Mouse (Mus musculus) adrenal gland, adult 8-10 months (tissue): Measurements from ENCODE around the gene Ggcx. TPM values are rescaled to one million over a fixed set of nuclear protein-coding genes. Genes with fewer than 3 reads are reported as not detected.
"Not testable (repeated sequence)": the region's sequence is repeated elsewhere in the genome, so short reads cannot be mapped to it uniquely, and the experiment has no call there.

Experiments
- DNase-seq: peaks from one replicate; pipeline ENCODE4 v3.0.0; 2022
- total RNA-seq, 4 experiments: library from RNA; stranded (reverse); gene quantifications; 2 replicates each; pipeline ENCODE4 v1.2.4; 2022

The Ggcx gene
- total RNA-seq, 4 experiments from 2014 or later: 58.6 to 91.3 (median 75.3) TPM

DNA sequence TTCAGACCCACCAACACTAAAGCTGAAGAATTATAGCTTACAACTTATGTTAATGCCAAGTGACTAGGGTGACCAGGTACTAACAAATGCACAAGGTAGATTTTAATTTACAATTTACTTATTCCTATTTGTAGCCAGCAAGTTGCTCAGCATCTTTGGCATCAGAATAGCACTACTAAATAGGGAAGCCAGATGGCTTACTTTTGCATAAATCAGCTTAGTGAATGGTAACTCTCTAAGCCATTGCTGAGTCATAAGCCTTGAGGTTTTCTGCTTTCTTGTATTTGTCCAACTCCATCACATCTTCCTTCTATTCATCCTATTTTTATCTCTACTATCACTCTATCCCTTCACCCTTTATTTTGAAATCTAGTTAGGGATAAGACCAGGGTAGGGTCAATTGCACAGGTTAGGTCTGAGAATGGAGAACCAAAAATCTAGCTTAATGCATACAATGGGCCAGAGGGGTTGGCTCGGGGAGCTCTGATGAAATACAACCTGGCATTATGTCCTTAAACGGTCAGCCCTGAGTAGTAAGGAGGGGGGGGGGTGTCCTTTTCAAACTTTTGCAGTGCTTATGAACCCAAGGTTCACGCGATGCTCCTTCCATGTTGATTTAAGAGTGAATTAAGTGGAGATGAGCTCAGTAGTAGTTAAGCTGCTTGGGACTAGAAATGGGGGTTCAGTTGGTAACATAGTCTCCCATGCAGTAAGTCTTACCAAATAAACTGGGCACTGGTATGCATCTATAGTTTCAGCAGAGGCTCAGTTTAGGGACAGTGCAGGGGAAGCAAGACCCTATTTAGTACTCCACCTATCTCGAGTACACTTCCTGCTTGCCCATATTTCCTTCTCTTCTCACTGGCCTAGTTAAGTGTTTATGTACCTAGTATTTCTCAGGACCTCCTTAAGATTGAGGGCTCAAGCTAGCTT, 17.1 kb downstream of the Ggcx start:
- DNase-seq: no peak

DNA sequence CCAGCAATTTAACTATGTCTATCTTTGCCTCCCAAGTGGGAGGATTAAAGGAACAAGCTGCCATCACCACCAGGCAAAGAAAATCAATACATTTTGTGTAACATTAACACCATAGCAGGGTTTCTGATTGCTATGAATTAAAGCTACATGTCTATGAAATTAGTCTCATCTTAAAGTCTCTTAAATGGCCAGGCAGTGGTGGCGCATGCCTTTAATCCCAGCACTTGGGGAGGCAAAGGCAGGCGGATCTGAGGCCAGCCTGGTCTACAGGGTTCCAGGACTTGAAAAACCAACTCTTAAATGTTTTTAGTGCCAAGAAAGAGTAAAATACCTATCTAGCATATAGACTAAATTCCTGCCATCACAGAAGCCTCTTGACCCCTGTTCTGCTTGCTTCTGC, 18.0 kb downstream of the Ggcx start:
- no peak for DNase-seq

DNA sequence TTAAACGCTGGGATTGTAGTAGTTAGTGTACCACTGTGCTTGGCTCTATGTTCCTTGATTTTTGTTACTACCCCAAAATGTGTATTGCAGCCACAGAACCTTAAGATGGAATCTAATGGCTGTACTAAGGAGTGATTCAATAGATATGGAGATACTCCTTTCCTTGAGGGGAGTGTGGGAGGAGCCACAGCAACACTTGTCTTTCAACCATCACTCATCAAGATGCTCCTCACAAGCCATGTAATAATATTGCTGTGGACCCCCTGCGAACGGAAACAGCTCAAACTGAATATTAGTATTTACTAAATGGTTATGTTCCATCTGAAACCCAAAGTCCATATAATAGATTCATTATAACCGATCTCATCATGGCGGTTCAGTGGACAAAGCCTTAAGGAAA, 24.1 kb downstream of the Ggcx start:
- no peak for DNase-seq

DNA sequence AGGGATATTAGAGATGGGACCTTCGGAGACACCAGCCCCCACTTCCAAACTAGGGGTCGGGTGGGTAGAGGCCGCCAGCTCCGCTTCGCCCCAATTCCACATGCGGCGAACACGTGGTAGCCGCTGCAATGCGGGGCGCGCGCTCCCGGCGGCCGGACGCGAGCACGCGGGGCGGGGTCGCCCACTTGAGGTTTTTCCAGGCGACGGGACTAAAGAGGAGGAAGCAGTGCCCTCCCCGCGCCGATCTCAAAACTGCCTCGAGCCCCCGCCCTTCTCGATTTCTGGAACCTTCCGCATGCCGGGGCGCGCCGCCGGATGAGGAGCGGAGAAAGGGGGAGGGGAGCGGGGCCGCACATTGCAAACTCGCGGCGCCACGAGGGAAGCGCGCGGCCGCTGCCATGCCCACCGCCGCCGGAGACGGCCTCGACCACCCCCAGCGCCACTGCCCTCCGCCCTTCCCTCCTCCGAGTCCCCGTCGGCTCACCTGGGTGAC, 24.8 kb downstream of the Ggcx start:
- DNase-seq: peak; percentile 90

DNA sequence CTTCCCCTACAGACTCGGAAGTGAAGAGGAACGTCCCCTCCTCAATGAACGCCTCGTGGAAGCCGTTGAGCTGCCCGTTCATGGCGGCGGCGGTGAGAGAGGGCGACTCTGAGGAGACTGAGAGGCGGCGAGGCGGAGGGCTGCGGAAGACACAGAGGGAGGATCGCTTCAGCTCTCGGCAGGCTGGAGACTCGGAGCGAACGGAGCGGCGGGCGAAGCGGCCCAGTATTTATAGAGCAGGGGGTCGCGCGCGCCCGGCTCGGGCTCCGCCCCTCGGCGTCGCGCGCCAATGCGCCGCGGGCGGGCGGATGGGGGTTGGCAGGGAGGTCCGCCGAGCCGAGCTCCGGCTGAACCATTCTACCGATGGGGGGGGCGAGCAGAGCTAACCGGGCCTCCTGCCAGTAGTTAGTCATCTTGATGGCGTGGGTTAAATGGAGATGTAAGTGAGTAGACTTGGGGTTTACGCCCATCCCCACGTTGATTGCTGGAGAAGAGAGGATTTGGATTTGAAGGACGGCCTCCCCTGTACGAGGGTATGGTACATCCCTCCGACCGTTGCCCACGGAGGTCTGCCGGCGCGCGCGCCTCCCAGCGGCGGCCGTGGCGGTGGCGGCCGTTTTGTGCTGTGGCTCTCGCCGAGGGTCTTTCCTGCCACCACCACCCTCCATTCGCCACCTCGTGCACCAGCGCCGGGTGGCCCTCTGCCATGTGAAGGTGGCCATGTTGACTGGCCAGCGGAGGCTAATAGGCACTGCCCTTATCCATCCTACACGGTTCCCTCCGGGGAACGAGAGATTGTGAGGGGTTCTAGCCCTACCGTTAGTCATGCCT, 25.5 kb downstream of the Ggcx start, which contains the start of gene Mat2a:
Mat2a (minus strand) TSS at position 204 of the 831 bp plus-strand sequence.
- peak; percentile 93 for DNase-seq

DNA sequence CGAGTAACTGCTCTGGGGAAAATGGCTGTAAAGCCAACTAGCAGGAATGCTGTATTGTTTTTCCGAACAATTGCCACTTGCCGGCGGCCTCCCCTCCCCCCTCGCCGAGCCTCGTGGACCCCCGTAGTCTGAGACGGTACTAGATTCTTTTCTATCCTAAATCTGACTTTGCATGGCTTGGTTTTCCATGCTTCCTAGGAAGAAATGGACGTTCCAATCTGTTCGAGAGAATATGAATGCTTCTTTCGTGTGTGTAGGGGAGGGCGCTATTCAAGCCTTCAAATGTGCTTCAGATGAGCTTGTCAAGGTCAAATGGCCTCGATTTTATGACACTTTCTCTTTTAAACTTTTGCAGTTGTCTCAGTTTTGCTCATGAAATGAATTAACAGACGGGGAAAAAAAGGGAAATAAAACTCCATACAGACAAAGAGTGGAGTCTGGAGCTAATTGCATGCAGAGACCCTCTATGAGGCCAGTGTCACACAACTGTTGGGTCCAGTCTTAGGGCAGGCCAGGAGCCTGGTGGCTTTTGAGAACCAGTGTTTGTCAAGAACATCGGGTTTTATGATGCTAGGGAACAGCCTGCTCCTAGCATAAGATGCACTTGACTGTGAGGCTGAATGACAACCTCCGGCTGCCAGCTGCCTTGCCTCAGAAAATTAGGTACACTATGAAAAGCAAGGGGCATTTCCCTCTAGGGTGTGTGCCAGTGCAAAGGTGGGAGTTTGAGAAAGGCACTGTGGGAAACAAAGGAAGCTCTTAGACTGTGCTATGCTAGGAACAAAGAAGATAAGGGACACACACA, 26.3 kb downstream of the Ggcx start:
- DNase-seq: no peak

DNA sequence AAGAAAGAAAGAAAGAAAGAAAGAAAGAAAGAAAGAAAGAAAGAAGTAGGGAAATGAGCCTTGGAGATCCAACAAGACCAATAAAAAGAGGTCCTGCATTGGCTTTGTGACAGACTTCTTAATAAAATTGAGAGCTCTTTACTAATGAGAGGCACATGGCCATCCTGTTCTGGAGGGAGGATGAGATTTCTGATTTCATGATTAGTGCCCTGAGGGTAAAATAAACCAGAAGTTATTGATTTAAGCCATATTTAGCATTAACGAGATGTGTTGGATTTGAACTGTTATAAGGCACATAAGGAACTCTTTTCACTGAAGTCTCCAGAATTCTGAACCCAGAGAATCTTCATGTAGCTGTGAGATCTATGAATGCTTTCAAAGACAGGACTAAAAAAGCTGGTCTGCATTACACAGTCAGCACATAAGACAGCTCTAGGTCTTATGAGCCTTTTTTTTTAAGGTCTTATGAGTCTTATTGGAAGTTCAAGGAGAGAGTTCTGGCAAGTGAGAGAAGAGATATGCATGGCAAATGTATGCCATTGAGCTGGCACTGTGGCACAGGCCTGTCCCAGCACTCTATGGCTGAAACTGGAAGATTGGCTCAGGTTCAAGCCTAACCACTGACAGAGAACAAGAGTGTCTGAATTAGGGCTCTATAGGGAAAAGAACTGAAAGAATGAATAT, 29.0 kb downstream of the Ggcx start:
- DNase-seq: no peak

DNA sequence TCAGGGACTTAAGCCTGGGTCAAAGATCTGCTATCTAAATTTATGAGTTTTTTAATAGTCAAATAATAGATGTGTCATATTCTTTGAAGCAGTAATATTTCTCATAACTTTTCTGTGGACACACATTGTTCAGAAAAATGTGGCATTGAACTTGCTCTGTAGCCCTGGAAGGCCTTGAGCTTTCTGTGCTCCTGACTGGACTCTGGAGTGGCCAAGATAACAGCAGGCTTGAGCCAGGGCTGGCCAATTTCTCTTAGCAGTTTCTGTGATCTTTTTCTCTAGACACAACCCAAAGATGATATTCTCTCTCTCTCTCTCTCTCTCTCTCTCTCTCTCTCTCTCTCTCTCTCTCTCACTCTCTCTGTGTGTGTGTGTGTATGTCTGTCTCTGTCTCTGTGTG, 30.9 kb downstream of the Ggcx start:
- DNase-seq: no peak

DNA sequence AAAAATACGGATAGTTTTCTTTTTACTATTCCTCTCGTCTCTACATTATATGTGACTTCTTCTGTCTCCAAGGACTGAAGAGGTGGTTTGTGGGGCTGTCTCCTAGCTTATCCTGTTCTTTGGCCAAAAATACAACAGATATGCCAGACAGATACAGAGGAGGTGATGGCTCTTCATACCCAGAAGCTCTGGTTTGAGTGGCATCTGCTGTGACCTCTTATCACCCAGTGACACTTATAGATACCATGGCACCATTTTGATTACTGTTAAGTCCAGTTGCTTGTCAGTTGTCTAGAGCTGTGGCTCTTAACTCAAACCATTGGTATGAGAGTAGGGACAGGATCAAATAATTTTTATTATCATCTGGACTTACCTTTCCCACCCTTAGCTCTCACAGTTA, 33.4 kb downstream of the Ggcx start:
- no peak for DNase-seq

DNA sequence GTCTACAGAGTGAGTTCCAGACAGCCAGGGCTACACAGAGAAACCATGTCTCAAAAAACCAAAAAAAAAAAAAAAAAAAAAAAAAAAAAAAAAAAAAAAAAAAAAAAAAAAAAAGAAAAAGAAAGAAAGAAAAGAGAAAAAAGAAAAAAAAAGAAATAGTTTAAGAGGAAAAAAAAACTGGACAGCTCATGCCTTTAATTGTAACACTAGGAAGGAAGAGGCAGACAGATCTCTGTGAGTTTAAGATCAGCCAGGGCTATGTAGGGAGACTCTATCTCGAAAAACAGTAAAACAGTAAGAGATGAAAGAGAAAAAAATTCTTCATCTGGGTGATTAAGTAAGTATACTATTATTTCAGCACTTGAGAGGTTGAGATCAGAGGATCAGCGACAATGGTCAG, 37.7 kb downstream of the Ggcx start:
- DNase-seq: not testable (repeated sequence)

DNA sequence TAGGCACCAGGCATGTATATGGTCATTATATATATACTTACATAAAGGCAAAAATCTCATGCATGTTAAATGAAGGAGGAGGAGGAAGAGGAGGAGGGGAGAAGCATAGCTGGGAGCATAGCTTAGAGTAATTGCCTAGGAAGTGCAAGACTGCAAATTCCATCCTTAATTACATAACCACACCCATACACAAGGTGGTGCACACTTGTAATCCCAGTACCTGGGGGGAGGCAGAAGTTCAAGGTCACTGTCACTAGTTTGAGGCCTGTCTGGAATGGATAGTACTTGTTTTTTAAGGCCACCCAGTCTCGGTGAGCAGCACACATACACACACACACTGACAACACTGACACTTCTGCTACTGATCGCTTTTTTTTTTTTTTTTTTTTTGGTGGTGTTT, 38.2 kb downstream of the Ggcx start:
- no peak for DNase-seq

DNA sequence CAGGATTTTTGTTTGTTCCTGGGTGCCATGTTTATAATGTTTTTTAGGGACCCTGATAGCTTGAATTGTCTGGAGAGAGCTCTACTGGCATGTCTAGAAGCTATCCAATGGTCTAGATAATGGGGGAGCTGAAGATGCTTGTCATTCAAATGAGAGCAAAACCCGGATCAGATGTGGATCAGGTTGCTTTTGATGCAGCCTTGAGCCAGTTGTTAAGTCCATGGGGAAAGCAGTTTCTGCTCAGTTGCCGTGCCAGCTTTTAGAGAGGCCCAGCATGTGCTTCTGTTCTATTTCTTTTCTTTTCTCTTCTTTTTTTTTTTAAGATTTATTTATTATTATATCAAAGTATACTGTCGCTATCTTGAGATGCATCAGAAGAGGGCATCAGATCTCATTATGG, 39.5 kb downstream of the Ggcx start:
- DNase-seq: no peak

DNA sequence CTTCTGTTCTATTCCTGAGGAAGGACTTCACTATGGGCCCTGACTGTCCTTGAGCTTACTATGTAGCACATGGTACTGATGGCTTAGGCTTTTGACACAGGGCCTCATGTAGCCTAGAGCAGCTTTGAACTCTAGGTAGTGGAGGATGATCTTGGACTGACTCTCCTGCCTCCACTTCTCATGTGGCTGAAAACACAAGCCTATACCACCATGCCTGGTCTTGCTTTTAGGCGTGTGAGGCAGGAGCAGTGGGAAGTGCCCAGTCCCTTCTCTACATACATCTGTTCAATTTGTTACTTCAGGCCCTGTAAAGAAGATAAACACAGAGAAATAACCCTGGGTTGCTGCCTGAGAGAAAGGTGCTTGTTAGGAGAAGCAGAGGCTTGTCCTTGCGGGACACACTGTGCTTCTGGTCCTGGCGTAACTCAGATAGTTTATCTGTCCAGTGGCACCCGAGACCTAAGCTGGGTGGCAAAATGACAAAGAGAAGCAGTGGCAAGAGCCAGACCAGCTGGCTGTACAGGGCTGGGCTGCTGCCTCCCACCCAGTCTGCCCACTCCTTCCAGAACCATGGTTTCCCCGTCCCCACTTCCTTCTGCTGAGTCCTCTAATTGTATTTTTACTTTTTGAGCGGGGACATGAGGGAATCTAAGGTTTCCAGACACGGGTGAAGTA, 40.1 kb downstream of the Ggcx start:
- no peak for DNase-seq

DNA sequence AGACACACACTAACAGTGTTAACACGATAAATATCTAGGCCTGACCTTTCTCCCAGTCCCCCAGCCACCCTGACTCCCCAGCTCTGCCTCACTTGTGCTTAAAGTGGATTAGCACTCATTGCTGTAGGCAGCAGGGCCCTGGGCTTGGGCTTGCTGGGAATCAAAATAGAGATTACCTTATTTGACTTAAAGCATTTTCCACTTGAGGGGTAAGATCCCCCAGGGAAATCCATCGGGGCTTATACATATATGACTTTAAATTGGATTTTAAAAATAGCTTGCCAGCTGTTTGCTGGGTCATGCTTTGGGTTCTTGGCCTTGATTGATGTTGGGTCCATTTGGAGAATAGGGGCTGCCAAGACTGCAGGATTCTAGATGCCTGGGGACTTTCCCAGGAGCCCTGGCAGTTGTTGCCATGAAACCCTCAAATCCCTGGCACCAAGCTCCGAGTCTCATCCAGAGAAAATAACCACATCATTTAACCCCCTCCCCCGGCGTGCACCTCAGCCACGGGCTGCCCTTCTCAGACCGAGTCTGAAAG, 40.8 kb downstream of the Ggcx start:
- DNase-seq: no peak

DNA sequence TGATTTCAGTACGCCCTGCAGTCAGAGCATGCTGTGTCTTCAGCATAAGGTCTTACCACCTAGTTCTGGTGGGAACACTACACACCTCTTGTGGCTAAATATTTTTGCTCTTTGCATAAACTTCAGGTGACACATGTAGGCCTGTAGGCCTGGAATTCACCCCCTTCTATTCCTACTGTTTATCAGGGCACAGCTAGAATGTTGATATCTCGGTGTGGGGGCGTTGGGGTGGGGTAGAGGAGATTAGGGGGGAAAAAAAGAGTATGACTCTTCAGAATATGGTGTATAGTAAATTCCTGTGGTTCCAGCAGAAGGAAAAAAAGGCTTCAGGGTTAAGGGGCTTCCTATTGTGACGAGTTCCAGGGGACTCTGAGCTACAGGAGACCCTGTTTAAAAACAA, 42.5 kb downstream of the Ggcx start:
- DNase-seq: no peak

DNA sequence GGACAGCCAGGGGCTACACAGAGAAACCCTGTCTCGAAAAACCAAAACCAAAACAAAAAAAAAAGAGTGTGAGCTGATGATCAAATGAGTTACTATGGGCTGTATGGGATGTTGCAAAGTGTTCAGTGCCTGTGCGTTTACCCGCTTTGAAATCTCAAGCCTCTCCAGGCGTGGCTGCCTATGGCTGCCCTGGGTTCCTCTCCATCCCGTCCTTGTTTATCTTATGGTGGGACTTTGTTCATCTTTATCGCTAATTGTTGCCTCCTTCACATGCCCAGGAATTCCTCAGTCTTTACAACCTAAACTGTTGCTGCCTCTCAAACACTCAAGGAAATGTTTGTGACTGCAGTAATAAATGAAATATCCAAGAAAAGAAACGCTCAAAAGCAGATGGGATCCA, 44.3 kb downstream of the Ggcx start:
- no peak for DNase-seq

DNA sequence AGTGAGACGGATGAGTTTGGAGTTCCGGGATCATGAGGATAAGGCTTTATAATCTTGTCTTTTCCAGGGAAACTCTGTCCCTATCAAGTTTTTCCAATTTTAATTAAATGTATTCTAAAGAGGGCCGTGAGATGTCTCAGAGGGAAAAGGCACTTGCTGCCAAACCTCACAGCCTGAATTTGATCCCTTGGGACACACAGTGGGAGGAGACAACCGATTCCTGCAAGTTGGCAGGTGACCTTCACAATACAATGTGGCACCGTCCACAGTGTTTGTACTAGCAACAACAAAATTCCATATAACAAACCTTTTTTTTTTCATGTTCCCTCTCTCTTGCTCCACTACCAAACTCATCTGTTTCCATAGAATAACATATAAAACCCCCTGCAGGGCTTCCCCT, 44.8 kb downstream of the Ggcx start:
- no peak for DNase-seq

DNA sequence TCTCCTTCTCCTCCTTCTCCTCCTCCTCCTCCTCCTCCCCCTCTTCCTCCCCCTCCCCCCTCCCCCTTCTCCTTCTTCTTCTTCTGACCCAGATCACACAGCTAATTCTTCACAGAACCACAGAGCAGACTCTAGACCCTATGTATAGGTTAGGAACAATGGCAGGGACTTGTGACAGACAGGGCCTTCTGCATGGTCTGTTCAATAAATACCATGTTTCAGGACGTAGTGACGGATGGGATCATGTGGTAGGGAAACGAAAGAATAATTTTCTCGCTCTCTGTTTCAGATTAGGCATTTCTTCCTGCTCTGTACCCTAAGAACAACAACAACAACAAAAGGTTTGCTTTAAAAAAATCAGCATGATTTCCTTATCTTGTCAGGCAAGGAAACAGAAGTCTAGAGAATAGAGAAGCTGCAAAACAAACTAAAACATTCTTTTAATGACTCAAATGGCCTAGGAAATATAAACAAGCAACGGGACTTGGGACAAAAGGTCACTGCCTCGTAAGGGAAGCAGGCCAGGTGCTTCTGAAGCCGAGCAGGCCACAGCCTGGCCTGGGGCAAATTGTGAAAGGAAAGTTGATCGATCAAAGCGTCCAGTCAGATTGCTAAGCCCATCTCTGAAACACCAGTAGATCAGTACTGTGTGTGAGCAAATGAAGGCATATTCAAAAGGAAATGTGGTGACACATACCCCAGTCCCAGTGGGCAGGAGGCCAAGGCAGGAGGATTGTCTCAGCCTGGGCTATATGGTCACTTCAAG, 46.1 kb downstream of the Ggcx start:
- DNase-seq: no peak

DNA sequence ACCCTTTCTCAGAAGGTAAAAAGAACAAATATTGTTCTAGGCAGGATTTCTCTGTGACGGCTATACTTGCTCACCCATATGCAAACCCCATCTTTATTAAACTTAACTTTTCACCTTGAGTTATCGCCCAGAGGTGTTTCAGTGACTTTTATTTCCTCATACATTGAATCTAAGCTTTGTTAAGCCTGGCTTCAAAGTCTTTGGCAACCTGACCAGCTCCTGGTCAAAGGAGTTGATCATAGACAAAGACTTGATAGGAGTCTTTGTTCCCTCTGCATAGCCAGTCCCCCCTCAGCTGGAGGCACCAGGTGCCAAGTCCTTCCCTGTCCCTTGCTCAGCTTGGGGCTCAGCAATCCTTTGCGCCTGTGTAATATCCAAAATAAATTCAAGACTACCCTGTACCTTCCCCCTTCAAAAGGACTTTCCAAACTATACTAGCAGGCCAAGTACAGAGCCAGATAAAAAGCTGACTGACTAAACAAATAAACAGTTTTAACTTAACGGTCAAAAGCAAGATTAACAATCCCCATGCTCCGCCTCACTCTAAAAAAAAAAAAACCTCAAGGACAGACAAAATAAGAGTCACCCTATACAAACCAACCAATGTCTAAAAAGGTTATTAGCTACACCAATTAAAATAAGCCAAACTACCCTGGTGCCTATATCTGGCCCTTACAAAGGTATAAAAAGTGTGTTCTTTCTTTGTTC, 48.6 kb downstream of the Ggcx start:
- not testable (repeated sequence) for DNase-seq
